Mouse (Mus musculus) R1 (cell line): ENCODE results near the gene Brd3os.

Source experiments
- DNase-seq: peaks from one replicate; pipeline ENCODE4 v3.0.0-alpha.2; 2018; ENCODE audit warnings: low read depth, low spot score

Brd3os gene

GRCm38 (mm10) chr2:27462901-27463300, 20.8 kb downstream of the Brd3os start:
- no peak for DNase-seq

GRCm38 (mm10) chr2:27469292-27469990, 27.3 kb downstream of the Brd3os start:
- DNase-seq, result no peak

- no peak for DNase-seq
Measured at GRCm38 (mm10) chr2:27469991-27470355, 27.8 kb downstream of the Brd3os start.

- no peak for DNase-seq
Measured at GRCm38 (mm10) chr2:27470535-27470934, 28.4 kb downstream of the Brd3os start.

GRCm38 (mm10) chr2:27471170-27471584, 29.1 kb downstream of the Brd3os start:
- DNase-seq, result no peak

- DNase-seq, result peak; percentile 32
Measured at GRCm38 (mm10) chr2:27473061-27473765, 31.1 kb downstream of the Brd3os start.

GRCm38 (mm10) chr2:27473911-27474310, 31.8 kb downstream of the Brd3os start:
- no peak for DNase-seq

GRCm38 (mm10) chr2:27474621-27475484, 32.7 kb downstream of the Brd3os start:
- DNase-seq, result peak; percentile 59

GRCm38 (mm10) chr2:27475495-27476302, 33.6 kb downstream of the Brd3os start:
- DNase-seq, result peak; percentile 93

- DNase-seq, result no peak
Measured at GRCm38 (mm10) chr2:27476303-27477192, 34.4 kb downstream of the Brd3os start.

GRCm38 (mm10) chr2:27479821-27480220, 37.7 kb downstream of the Brd3os start:
- DNase-seq, result no peak

GRCm38 (mm10) chr2:27480367-27480766, 38.2 kb downstream of the Brd3os start:
- DNase-seq, result no peak

- no peak for DNase-seq
Measured at GRCm38 (mm10) chr2:27482265-27482861, 40.2 kb downstream of the Brd3os start.

- DNase-seq, result peak; percentile 65
Measured at GRCm38 (mm10) chr2:27486725-27487124, 44.6 kb downstream of the Brd3os start.

- DNase-seq, result no peak
Measured at GRCm38 (mm10) chr2:27487336-27488049, 45.4 kb downstream of the Brd3os start.

- no peak for DNase-seq
Measured at GRCm38 (mm10) chr2:27488362-27488761, 46.2 kb downstream of the Brd3os start.

GRCm38 (mm10) chr2:27490939-27491338, 48.8 kb downstream of the Brd3os start:
- no peak for DNase-seq
